Mouse (Mus musculus): ENCODE data around the gene Foxf1.

Foxf1 gene

DNA sequence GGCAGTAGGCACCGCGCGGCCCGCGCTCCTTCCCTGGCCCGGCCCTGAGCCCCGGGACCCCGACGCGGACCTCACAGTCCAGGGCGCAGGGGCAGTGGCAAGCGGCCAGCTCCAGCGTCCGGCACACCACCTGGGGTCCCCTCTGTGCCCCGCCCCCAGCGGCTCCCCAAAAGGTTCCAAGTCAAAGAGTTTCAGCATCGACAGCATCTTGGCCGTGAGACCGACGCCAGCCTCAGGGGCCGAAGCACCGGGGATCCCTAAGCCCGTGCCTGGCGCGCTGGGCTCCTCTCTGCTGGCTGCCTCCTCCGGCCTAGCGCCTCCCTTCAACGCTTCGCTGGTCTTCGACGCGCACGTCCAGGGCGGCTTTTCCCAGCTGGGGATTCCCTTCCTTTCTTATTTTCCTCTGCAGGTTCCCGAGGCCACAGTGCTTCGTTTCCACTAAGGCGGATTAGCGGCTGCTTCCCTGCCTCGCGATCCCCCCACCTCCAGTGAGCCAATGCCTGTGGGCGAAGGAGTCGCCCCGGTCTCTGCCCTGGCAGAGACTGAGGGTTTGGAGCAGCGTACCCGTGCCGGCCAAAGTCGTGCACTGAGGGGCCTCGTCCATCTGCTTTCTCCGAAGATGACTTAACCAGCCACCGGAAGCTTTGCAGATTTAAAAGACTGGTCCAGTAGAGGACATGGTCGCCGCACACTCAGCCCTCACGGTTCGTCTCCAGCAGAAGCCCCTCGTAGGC is 44.5 kb downstream of the Foxf1 start:
- peak; percentile 70 for DNase-seq (ENCODE audit: extremely low spot score, low spot score)

GRCm38 (mm10) chr8:121129265-121129940 is 45.2 kb downstream of the Foxf1 start:
- no peak for DNase-seq (ENCODE audit: extremely low spot score, low spot score)

GRCm38 (mm10) chr8:121130522-121130921 is 46.3 kb downstream of the Foxf1 start:
- peak; percentile 47 for DNase-seq (ENCODE audit: extremely low spot score, low spot score)

DNA sequence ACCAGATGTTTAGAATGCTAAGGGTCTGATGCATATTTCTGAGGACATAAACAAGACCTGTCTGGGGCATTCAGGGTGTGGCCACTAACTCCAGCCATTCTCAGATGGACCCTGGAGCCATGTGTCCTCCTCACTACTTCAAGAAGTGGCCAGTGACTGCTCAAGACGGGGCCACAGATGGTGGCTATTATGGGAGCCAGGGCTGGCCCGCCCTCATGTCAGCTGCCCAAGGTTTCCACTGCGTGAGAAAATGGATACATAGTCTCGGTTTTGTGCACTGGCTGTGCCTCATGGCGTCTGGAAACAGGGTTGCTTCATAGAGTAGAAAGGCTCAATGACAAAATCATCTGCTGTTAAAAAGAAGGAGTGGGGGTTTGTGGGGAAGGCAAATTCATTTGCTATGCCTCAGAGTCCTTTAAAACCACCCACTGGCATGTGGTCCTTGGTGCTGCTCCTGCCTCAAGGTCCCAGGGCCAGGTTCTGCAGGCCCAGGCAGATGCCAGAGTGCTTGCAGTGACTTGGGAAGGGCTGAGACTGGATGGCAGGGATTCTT is 48.9 kb downstream of the Foxf1 start:
- DNase-seq (ENCODE audit: extremely low spot score, low spot score) = no peak

DNA sequence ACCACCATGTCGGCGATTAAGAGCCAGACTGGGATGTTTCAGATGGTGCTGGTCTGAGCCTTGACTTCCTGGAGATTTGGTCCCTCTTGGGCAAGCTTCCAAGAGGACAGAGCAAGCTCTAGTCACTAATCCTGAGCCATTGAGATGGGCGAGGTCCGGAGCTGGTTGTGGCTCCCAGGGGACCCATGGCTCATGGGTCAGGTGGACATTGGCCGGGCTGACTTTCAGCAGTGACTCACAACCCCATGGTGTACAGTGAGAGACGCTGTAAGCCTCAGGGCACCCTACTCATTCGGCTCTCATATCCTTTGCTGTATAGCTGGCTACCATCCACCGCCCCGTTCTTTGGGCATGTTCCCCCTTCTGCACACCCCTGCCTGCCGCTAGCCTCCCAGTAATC is 49.9 kb downstream of the Foxf1 start:
- DNase-seq (ENCODE audit: extremely low spot score, low spot score) = no peak

DNA sequence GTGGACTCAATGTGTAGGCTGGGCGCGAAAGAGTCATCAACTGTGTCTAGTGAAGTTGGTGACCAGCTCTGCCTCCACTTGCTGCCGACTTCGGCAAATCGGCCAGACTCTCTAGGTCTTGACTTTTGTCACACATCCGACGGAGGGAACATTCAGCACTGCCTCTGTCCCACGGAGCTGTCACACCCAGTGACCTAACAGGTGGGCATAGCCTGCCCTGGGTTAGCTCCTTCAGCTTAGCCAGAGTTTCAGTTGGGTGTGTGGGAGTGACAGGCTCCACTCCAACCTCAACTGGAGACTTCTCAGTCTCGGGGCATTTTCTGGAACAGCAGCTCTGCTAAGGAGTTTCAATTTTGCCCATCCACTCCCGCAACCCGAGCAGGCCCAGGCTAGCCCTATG is 50.3 kb downstream of the Foxf1 start:
- no peak for DNase-seq (ENCODE audit: extremely low spot score, low spot score)

DNA sequence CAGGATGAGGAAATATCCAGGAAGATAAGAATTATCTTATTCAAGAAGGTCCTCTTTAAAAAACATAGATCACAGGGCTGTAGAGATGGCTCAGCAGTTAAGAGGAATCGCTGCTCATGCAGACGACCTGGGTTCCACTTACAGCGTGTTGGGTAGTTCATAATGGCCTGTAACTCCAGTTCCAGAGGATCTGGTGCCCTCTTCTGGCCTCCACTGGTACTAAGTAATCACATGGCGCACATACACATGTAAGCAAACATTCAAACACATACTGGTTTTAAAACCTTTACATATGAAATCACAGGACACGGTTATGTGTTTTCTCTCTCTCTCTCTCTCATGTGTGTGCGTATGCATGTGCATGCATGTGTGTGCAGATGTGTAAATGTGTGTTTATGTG is 52.7 kb downstream of the Foxf1 start:
- DNase-seq (ENCODE audit: extremely low spot score, low spot score) = no peak
